Mouse (Mus musculus) liver, embryonic 14.5 days (tissue): Measurements from ENCODE around the gene Defb26. TPM values are rescaled to one million over a fixed set of nuclear protein-coding genes. Genes with fewer than 3 reads are reported as not detected.

ENCODE experiments used
- ATAC-seq: fragments of 200-750 bp; cut with Nextera tagmentation; 2 replicates; pipeline ENCODE4 v1.8.0; 2017; ENCODE audit warnings: moderate number of reproducible peaks, mild to moderate bottlenecking, moderate library complexity; ENCODE audit not compliant: insufficient read depth
- DNase-seq, 3 experiments: peaks; one replicate each; pipeline ENCODE4 v3.0.0-alpha.2; 2012 to 2013; ENCODE audit warnings: low read depth in 3 of 3, low spot score in 3 of 3
- H3K27ac ChIP-seq: fragments of 300-500 bp; sonication (generic); 2 replicates; pipeline ENCODE4 v1.5.1; 2014; ENCODE audit warnings: moderate library complexity, mild to moderate bottlenecking, control low read depth, inconsistent platforms
- H3K27me3 ChIP-seq: fragments of 300-500 bp; sonication (generic); 2 replicates; pipeline ENCODE4 v1.6.1; 2014; ENCODE audit warnings: mild to moderate bottlenecking, low read length, moderate library complexity; ENCODE audit not compliant: control insufficient read depth, insufficient read depth
- H3K36me3 ChIP-seq: fragments of 300-500 bp; sonication (generic); replicated peaks from 2 replicates; pipeline ENCODE4 v1.6.1; 2014; ENCODE audit warnings: low read depth; ENCODE audit not compliant: control insufficient read depth, insufficient read depth
- H3K4me1 ChIP-seq, 2 experiments: fragments of 200-500 bp in 1 of 2; fragments of 300-500 bp in 1 of 2; sonication (generic) in 1 of 2; replicated peaks; 2 replicates each; pipeline ENCODE4 v1.6.1; 2012 to 2014; ENCODE audit warnings: antibody characterized with exemption in 1 of 2, inconsistent platforms in 1 of 2, low read length in 1 of 2; ENCODE audit not compliant: control insufficient read depth in 2 of 2, insufficient read depth in 2 of 2
- H3K4me2 ChIP-seq: fragments of 300-500 bp; sonication (generic); 2 replicates; pipeline ENCODE4 v1.6.1; 2014; ENCODE audit warnings: low read depth, mild to moderate bottlenecking, control low read depth, moderate library complexity
- H3K4me3 ChIP-seq, 2 experiments: fragments of 200-500 bp in 1 of 2; fragments of 300-500 bp in 1 of 2; sonication (generic) in 1 of 2; 2 replicates each; pipeline ENCODE4 v1.5.1; 2012 to 2014; ENCODE audit warnings: low read depth in 2 of 2, low read length in 2 of 2, mild to moderate bottlenecking in 2 of 2, control low read depth in 1 of 2, inconsistent platforms in 1 of 2, moderate library complexity in 1 of 2; ENCODE audit not compliant: insufficient read depth in 1 of 2
- H3K9ac ChIP-seq: fragments of 300-500 bp; sonication (generic); replicated peaks from 2 replicates; pipeline ENCODE4 v1.6.1; 2014; ENCODE audit warnings: mild to moderate bottlenecking, control low read depth, moderate library complexity
- H3K9me3 ChIP-seq: fragments of 300-500 bp; sonication (generic); 2 replicates; pipeline ENCODE4 v1.6.1; 2016; ENCODE audit warnings: low read length, mixed read lengths; ENCODE audit not compliant: control insufficient read depth
- CTCF ChIP-seq: IDR thresholded peaks from 2 replicates; pipeline ENCODE4 v1.5.1; 2016; ENCODE audit warnings: antibody characterized with exemption, low read depth, control low read depth
- EP300 ChIP-seq: IDR thresholded peaks from 2 replicates; pipeline ENCODE4 v1.6.1; 2016; ENCODE audit warnings: antibody characterized with exemption, low read depth
- WGBS: fragments of 180-500 bp; shearing (Covaris S2); extraction: QIAGEN DNeasy Blood & Tissue Kit; methylation state at CpG from one replicate; pipeline ENCODE4 v1.1.7; 2014; ENCODE audit not compliant: insufficient replicate concordance; 5-methylcytosine and 5-hydroxymethylcytosine counted together
- polyA plus RNA-seq, 2 experiments: library from polyadenylated mRNA; depleted of rRNA in 1 of 2; stranded (reverse) in 1 of 2; unstranded in 1 of 2; fragments of >200 nt; fragmentation: Nextera tagmentation in 1 of 2; extraction: Ambion mirVana in 1 of 2; gene quantifications; 2 replicates each; pipeline versions ENCODE4 v1.2.1 to v1.2.3; 2012 to 2014

Gene Defb26
- polyA plus RNA-seq, 2 experiments = not detected

GRCm38 (mm10) chr2:152543478-152543877 lies 32.0 kb upstream of the Defb26 start:
- H3K4me3 ChIP-seq = no peak overlapping the region
- H3K9me3 ChIP-seq = no peaks in the 10 kb centered on the region; the same call in 1 of the 2 replicates
- H3K27me3 ChIP-seq = no peaks in the 10 kb centered on the region
- no peaks in the 10 kb centered on the region for H3K36me3 ChIP-seq
- H3K9ac ChIP-seq = no peak overlapping the region
- TF ChIP-seq EP300 (no peak), CTCF (no peak)
- no peak for ATAC-seq
- DNase-seq = no peak
- H3K4me1 ChIP-seq = no peaks in the 10 kb centered on the region
- no peak overlapping the region for H3K27ac ChIP-seq
- no peak overlapping the region for H3K4me2 ChIP-seq
- 75% methylated on average over 4 of the region's 4 CpGs for WGBS

DNA sequence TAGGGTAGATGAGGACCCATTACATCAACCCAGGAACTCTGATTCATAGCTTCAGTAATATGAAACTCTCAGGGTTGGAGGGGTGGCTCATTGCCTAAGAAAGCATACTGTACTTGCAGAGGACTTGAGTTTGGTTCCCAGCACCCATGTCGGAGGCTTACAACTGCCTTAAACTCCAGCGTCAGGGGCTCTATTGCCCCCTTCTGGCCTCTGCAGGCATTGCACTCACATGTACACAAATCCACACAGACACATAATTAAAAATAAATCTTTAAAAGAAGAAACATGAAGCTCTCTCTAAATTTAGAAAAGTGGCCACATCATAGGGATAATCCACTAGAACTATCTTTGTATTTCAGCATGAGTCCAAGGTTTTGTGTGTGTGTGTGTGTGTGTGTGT lies 31.4 kb upstream of the Defb26 start:
- Histone ChIP-seq H3K4me3 (no peak overlapping the region), H3K27me3 (no peaks in the 10 kb centered on the region), H3K36me3 (no peaks in the 10 kb centered on the region), H3K4me1 (no peaks in the 10 kb centered on the region), H3K4me2 (no peak overlapping the region), H3K9me3 (no peaks in the 10 kb centered on the region; the same call in 1 of the 2 replicates), H3K27ac (no peak overlapping the region), H3K9ac (no peak overlapping the region)
- ATAC-seq = no peak
- no peak for TF ChIP-seq EP300
- TF ChIP-seq CTCF = peak; percentile 44
- DNase-seq = no peak
- WGBS = 56% methylated on average over 2 of the region's 2 CpGs

DNA sequence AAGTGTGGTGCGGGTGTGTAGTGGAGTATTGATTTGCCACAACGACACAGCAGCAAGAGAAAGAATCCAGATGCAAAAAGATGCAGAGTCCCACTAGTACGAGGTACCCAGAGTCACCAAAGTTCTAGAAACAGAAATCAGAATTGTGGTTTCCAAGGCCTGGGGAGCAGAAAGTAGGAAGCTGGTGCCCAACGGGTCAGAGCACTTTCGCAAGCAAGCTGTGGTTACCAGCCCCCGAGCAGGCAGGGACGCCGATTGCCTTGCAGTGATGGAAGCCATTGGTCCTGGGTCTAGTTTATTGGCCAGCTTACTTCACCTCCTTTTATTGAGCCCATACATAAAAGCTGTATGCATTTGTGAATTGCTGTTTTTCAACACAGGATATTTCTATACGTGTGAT lies 30.5 kb upstream of the Defb26 start:
- Histone ChIP-seq H3K27ac (no peak overlapping the region), H3K4me1 (no peaks in the 10 kb centered on the region), H3K27me3 (no peaks in the 10 kb centered on the region), H3K9me3 (no peaks in the 10 kb centered on the region; the same call in 1 of the 2 replicates), H3K4me3 (no peak overlapping the region), H3K4me2 (no peak overlapping the region), H3K36me3 (no peaks in the 10 kb centered on the region), H3K9ac (no peak overlapping the region)
- ATAC-seq (no peak), DNase-seq (no peak)
- 38% methylated on average over 9 of the region's 9 CpGs for WGBS
- TF ChIP-seq CTCF = no peak
- no peak for TF ChIP-seq EP300

GRCm38 (mm10) chr2:152539944-152540710 lies 28.6 kb upstream of the Defb26 start, which contains the start of gene Defb29:
TSS of gene Defb29 (minus strand) at chr2:152540098.
- H3K27me3 ChIP-seq = no peaks in the 10 kb centered on the region
- no peak for ATAC-seq
- WGBS = 45% methylated on average over 13 of the region's 13 CpGs

GRCm38 (mm10) chr2:152517981-152518380 lies 6.5 kb upstream of the Defb26 start, which contains the start of gene Defb28:
TSS of gene Defb28 (plus strand) at chr2:152518255.
- H3K4me1 ChIP-seq = no peaks in the 10 kb centered on the region
- ATAC-seq (no peak), DNase-seq (no peak)
- no peaks in the 10 kb centered on the region for H3K27me3 ChIP-seq
- no peak within 1 kb of the TSS for H3K4me3 ChIP-seq
- 52% methylated on average over 4 of the region's 4 CpGs for WGBS
- no peaks in the 10 kb centered on the region for H3K9me3 ChIP-seq
- TF ChIP-seq EP300 = no peak
- TF ChIP-seq CTCF = no peak
- no peak within 1 kb of the TSS for H3K4me2 ChIP-seq
- H3K27ac ChIP-seq = no peak within 1 kb of the TSS
- no peaks in the 10 kb centered on the region for H3K36me3 ChIP-seq
- H3K9ac ChIP-seq = no peak within 1 kb of the TSS

More at GRCm38 (mm10) chr2:152539944-152540710, 28.6 kb upstream of the Defb26 start, which contains the start of gene Defb29:
- Histone ChIP-seq H3K4me3 (no peak within 1 kb of the TSS), H3K4me1 (no peaks in the 10 kb centered on the region), H3K9me3 (no peaks in the 10 kb centered on the region; the same call in 1 of the 2 replicates), H3K4me2 (no peak within 1 kb of the TSS), H3K27ac (no peak within 1 kb of the TSS), H3K9ac (no peak within 1 kb of the TSS), H3K36me3 (no peaks in the 10 kb centered on the region)
- no peak for TF ChIP-seq CTCF
- TF ChIP-seq EP300 = no peak
- no peak for DNase-seq
